Mouse (Mus musculus) MN1 (cell line): ENCODE data around the gene Hcfc2.
A peak's percentile ranks its signal among the peaks of the same experiment; 100 is the strongest.

Source experiments
- DNase-seq: peaks from one replicate; pipeline ENCODE4 v3.0.0-alpha.2; 2016; ENCODE audit warnings: low spot score

Gene Hcfc2

GRCm38 (mm10) chr10:82695956-82696355 is at the start of gene Hcfc2:
Hcfc2 (plus strand) TSS chr10:82696160.
- no peak for DNase-seq

- DNase-seq, result no peak
Measured at GRCm38 (mm10) chr10:82647205-82647811, 48.7 kb upstream of the Hcfc2 start.

DNA sequence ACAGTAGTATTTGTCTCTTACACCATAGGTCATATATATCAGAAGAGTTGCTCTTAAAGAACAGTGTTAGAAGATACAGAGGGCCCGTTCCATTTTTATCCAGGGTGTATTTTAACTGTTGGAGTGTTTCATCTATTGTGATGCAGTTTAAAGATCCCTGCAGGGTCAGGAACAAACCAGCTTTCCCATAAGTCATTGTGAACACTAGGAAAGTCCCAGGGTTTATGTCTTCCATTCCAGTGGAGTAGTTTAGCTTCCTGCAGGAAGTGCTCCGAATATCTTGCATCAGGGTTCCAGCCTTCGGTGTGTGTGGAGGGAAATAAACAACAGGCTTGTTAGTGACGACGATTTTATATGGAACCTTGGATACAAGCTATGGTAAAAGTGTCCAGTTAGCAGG is 44.7 kb upstream of the Hcfc2 start:
- DNase-seq, result no peak

DNA sequence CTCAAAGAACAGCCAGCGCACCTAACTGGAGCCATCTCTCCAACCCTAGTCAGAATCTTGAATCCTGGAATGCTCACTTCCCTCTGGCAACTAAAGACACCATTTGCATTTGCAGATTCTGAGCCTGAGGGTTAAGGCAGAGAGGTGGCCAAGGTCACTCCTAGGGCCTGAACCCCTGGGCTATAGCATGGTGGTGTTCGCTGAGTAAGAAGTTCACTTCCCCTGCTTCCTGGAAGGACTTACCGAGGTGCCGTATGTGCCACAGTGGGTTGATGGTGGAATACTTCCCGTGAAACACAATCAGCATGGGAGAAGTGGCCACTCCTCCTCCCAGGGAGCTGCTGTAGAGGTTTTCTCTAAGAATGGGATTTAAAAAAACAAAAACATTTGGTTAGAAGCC is 43.3 kb upstream of the Hcfc2 start:
- no peak for DNase-seq

DNA sequence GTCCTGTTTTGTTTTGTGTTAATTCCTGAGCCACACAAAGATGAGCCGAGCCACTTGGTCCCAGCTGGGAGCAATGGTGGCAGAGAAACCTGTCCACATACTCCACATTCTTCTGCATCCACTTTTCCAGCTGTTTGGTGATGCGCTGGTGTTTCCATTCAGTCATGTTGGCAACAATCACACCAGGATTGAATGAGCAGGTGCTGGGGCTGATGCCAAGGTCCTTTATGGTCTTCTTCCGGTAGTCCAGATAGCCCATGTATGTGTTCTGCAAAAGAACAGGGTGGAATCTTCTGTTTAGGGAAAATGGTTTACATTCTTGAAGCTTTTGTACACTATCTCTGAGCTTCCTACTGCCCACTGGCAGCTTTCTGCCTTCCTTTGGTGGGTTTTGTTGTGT is 41.4 kb upstream of the Hcfc2 start:
- no peak for DNase-seq

DNA sequence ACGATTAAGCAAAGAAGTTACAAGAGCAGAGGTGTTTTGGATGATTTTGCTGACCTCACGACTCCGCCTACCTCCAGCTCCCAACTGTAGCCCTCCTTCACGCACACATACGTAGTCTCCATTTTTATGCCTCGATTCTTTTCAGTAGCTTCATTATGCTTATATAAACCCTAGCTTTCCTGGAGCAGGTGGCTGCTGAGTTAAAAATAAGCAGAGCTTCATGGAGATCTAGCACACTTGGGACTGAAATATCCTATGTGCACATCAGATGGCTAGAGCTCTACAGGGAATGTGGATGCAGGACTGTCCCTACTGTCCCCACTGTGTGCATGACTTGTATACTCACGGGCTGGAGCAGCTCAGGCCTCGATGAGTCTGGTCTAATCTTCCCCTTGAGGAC is 34.1 kb upstream of the Hcfc2 start:
- no peak for DNase-seq

DNA sequence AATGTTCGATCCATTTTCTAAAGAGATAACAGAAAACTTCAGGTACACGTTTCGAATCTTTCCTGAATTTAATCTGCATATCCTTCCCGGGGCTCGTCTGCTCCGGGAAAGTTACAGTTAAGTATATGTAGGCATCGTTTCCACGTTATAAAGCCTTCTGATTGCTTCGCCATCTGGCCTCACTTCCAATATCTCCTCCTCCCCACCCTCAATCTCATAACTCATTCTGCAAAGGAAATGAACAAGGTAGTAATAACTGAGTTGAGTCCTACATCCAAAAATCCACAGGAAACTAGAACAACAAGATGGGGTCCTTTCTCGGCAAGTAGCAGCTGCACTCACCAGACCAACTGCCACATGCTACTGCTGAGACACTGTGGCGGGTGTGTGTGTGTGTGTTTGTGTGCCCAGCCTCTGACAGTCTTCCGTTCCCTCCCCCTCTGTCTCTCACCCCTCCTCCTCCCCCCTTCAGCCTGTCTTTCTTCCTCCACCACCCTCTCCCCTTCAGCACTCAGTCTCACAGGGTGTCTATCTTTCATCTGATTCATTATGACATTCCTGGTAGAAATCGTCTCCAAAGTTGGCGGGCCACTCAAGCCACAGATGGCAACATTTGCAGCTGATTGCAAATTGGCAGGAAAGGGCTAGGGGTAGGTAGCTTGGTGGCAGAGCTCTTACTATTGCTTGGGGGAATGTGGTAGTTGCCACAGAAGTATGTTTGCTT is 33.5 kb upstream of the Hcfc2 start:
- no peak for DNase-seq

DNA sequence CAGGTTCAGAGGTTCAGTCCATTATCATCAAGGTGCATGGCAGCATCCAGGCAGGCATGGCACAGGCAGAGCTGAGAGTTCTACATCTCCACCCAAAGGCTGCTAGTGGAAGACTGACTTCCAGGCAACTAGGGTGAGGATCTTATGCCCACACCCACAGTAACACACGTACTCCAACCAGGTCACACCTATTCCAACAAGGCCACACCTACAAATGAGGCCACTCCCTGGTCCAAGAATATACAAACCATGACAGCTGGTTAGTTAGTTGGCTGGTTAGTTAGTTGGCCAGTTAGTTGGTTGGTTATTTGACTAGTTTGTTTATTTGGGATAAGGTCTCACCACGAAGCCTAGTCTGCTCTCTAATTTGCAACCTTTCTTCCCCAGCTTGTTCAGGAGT is 32.7 kb upstream of the Hcfc2 start:
- DNase-seq, result no peak

- DNase-seq, result no peak
Measured at GRCm38 (mm10) chr10:82665951-82666350, 30.0 kb upstream of the Hcfc2 start.

- DNase-seq, result peak; percentile 81
Measured at GRCm38 (mm10) chr10:82666436-82667234, 29.3 kb upstream of the Hcfc2 start.

DNA sequence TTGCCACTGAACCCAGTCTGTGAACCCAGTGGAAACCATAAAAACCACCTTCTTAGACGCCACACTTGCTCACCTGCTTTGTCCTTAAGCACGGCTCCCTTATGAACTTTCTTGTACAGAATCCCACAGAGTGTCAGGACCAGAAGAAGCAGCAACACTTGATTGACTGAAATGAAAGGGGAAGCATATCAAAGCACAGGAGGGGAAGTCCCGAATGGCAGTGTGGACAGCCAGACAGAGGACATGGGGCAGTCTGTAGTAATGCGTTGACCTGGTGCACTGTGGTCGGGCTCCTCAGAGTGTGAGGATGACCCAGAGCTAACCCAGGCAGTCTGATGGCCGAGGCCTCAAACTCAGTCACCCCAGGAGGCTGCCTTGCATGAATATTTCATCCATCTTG is 25.8 kb upstream of the Hcfc2 start:
- no peak for DNase-seq

DNA sequence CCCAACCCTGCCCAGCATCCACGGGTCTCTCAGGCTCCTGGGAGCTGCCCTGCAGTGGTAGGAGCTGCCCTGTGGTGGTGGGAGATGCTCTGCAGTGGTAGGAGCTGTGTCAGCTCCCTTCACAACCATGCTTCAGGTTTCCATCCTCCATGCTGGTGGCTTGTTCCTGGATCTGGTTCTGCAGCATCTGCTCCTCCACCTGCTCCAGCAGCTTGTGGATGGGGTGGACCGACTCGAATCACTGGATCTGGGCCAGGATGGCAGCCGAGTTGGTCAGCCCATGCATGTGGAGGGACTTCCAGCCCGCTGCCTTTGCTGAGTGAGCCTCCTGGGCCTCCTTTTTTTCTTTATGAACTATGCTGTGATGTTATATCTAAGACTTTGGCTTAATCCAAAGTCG is 19.0 kb upstream of the Hcfc2 start:
- no peak for DNase-seq

- DNase-seq, result no peak
Measured at GRCm38 (mm10) chr10:82680769-82681168, 15.2 kb upstream of the Hcfc2 start.

DNA sequence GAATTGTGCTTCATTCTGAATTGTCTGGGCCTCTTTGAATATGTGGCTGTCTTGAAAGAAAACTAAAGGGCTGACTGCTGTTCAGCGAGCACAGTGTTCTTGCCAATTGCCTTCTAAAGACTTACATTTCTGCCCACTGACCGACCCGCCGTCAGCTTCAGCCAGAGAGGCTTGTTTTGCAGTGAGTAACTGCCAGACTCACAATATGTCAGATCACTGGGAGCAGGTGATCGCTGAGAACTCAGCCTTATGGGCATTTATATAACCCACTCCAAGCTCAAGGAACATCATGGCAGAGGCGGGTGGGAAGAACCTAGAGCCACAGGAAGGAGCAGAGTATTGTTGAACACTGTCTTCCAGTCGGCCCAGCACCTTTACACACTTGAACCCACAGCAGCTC is 14.3 kb upstream of the Hcfc2 start:
- no peak for DNase-seq

GRCm38 (mm10) chr10:82685440-82685839 is 10.5 kb upstream of the Hcfc2 start:
- no peak for DNase-seq

GRCm38 (mm10) chr10:82689681-82690211 is 6.2 kb upstream of the Hcfc2 start:
- DNase-seq, result peak; percentile 26

- peak; percentile 78 for DNase-seq
Measured at GRCm38 (mm10) chr10:82690494-82690893, 5.5 kb upstream of the Hcfc2 start, which contains the start of gene Glt8d2. Glt8d2 (minus strand) TSS chr10:82690650.

DNA sequence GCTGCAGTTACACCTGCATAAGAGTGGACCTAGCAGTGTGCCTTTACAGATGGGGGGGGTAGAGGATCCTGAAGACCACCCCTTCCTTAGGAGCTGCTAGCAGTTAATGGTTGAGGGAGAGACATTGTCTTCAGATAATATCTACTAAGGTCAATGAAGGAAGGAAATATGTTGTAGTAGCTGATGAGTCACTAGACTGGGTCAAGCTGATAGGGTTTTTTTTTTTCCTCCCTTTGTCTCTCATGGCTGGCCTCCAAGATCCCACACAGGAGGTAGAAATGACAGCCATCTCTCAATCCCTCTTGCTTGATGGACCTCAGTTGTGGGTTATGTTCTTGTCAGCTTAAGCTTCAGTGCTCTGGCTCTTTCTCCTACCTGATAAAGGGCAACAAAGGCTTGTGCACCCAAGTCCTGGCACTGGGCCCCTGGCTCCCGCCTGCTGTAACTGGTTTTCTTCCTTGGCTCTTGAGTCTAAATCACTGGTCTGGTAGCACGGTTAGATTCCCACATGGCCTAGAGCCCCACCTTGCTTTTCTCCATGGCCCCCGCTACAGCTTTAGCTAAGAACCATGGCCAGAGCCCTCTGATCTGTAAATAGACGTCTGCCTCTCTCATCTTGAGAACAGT is 606 bp downstream of the Hcfc2 start:
- DNase-seq, result peak; percentile 61

DNA sequence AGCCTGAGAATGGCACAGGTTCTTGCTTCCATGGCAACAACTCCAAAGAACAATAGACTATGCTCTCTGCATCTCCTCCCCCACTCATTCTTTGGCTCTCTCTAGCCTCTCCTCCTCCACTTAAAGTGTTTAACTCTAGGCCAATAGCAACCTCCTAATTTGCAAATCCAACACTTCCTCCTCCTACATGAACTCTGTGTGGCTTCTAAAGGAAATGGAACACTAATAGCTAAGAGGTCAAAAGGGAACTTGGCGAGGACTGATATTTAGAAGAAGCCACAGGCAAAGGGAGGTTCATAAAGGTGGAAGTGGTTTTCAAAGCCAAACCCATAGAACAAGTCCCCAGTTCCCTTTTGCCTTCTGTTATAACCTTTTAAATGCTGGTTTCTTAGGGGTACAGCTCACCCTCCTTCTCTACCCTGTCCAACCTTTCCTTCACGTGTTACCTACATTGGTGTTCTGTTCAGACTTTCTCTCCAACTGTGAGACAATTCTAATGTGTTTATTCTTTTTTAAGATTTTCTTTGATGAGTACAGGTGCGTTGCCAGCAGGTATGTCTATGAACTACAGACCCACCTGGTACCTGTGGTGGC is 1.4 kb downstream of the Hcfc2 start:
- peak; percentile 34 for DNase-seq

GRCm38 (mm10) chr10:82698712-82699261 is 2.8 kb downstream of the Hcfc2 start:
- DNase-seq, result peak; percentile 91

- peak; percentile 56 for DNase-seq
Measured at GRCm38 (mm10) chr10:82699296-82699941, 3.5 kb downstream of the Hcfc2 start.
